In genomic region chr10:8772464-8773209, GRCm38 (mm10) we compare ENCODE assay signal across 10 mouse cellular contexts.
A peak's percentile ranks its signal among the peaks of the same experiment; 100 is the strongest.
DNase-seq lines count a peak whose midpoint lies in the region; ATAC-seq lines count a peak whose summit lies in the region.
"Had no signal": no experiment of that assay in that cellular context is flagged by ENCODE, and none has a peak within 500 bp of the region (broad histone marks: within the 10 kb centered on the region; RNA-seq: fewer than 3 reads in every experiment).

No protein-coding gene starts in this region.

- DNase-seq in urinary bladder, postnatal 25 days (ENCODE audit: low spot score) = peak; percentile 52
- no peak for DNase-seq in urinary bladder, postnatal 4 days (ENCODE audit: low spot score in 2 of 2)
- DNase-seq in yolk sac, embryonic 10.5 days (ENCODE audit: low spot score) = peak; percentile 44
- DNase-seq in forebrain, embryonic 10.5 days (ENCODE audit: extremely low spot score, low spot score) = no peak
- DNase-seq in spleen, postnatal 36 days (ENCODE audit: low spot score in 2 of 2) = no peak
- DNase-seq in right cerebral cortex, postnatal 36 days (ENCODE audit: low spot score in 2 of 2) = no peak
- DNase-seq: cerebellum, postnatal 25 days had no signal

- H3K4me2 ChIP-seq in heart, embryonic 12.5 days = no peak overlapping the region
- H3K4me2 ChIP-seq in kidney, embryonic 16.5 days (replicated peaks; ENCODE audit: low read depth, low read length) = no peak overlapping the region
- H3K4me2 ChIP-seq: neural tube, embryonic 12.5 days had no signal

- H3K36me3 ChIP-seq in heart, embryonic 12.5 days = peaks cover 22% of the 10 kb centered on the region
- H3K36me3 ChIP-seq in kidney, embryonic 16.5 days (ENCODE audit: insufficient read depth, low read length) = peaks cover 32% of the 10 kb centered on the region
- peaks cover 39% of the 10 kb centered on the region for H3K36me3 ChIP-seq in forebrain, embryonic 10.5 days (replicated peaks)

- peaks cover 7% of the 10 kb centered on the region for H3K9me3 ChIP-seq in heart, embryonic 12.5 days (replicated peaks)
- peaks cover 8% of the 10 kb centered on the region; the same call in 1 of the 2 replicates for H3K9me3 ChIP-seq in kidney, embryonic 16.5 days (ENCODE audit: low read length)
- H3K9me3 ChIP-seq in forebrain, embryonic 10.5 days = peaks cover 3% of the 10 kb centered on the region; the same call in 1 of the 2 replicates
- H3K9me3 ChIP-seq: neural tube, embryonic 12.5 days had no signal

- peaks cover 12% of the 10 kb centered on the region for H3K4me1 ChIP-seq in heart, embryonic 12.5 days (replicated peaks)
- no peaks in the 10 kb centered on the region for H3K4me1 ChIP-seq in kidney, embryonic 16.5 days (ENCODE audit: insufficient read depth, low read length)
- no peaks in the 10 kb centered on the region for H3K4me1 ChIP-seq in forebrain, embryonic 10.5 days
- H3K4me1 ChIP-seq: neural tube, embryonic 12.5 days had no signal

- peak overlapping the region; percentile 49 for H3K27ac ChIP-seq in heart, embryonic 12.5 days (ENCODE audit: poor library complexity, severe bottlenecking)
- no peak overlapping the region for H3K27ac ChIP-seq in kidney, embryonic 16.5 days (ENCODE audit: low read length)
- no peak overlapping the region for H3K27ac ChIP-seq in forebrain, embryonic 10.5 days
- H3K27ac ChIP-seq: neural tube, embryonic 12.5 days had no signal

- WGBS in heart, embryonic 12.5 days = 56% methylated on average over 4 of the region's 4 CpGs
- WGBS in kidney, embryonic 16.5 days = 79% methylated on average over 4 of the region's 4 CpGs
- WGBS in forebrain, embryonic 10.5 days = 90% methylated on average over 4 of the region's 4 CpGs

- ATAC-seq in heart, embryonic 12.5 days (ENCODE audit: insufficient number of reproducible peaks, low FRiP score) = peak; percentile 53; the same call in 1 of the 2 replicates
- peak; percentile 70 for ATAC-seq in kidney, embryonic 16.5 days (ENCODE audit: low FRiP score, low TSS enrichment)

- H3K4me3 ChIP-seq in heart, embryonic 12.5 days = no peak overlapping the region
- H3K4me3 ChIP-seq in kidney, embryonic 16.5 days (ENCODE audit: low read length) = no peak overlapping the region
- H3K4me3 ChIP-seq in forebrain, embryonic 10.5 days = no peak overlapping the region
- H3K4me3 ChIP-seq: neural tube, embryonic 12.5 days had no signal

- no peaks in the 10 kb centered on the region for H3K27me3 ChIP-seq in heart, embryonic 12.5 days (replicated peaks)
- no peaks in the 10 kb centered on the region for H3K27me3 ChIP-seq in kidney, embryonic 16.5 days (ENCODE audit: insufficient read depth, low read length)
- no peaks in the 10 kb centered on the region for H3K27me3 ChIP-seq in forebrain, embryonic 10.5 days (ENCODE audit: poor library complexity, severe bottlenecking)
- H3K27me3 ChIP-seq: neural tube, embryonic 12.5 days had no signal

- H3K9ac ChIP-seq in heart, embryonic 12.5 days = no peak overlapping the region
- no peak overlapping the region for H3K9ac ChIP-seq in kidney, embryonic 16.5 days (replicated peaks; ENCODE audit: low read length)
- H3K9ac ChIP-seq: neural tube, embryonic 12.5 days had no signal

Comparison
In these comparisons a context has a peak if more than half of its experiments do, and no peak if none do; other contexts are left out.
1. DNase-seq: peak in urinary bladder, postnatal 25 days (single experiment) and yolk sac, embryonic 10.5 days (single experiment); none in urinary bladder, postnatal 4 days (0 of 2), forebrain, embryonic 10.5 days (single experiment), spleen, postnatal 36 days (0 of 2) and right cerebral cortex, postnatal 36 days (0 of 2).